Mouse (Mus musculus) brain, embryonic 14.5 days (tissue): ENCODE results near the gene Lgr4. TPM values are rescaled to one million over a fixed set of nuclear protein-coding genes. Genes with fewer than 3 reads are reported as not detected.
A peak's percentile ranks its signal among the peaks of the same experiment; 100 is the strongest.

Experiments used
- DNase-seq: peaks from one replicate; pipeline ENCODE4 v3.0.0-alpha.2; 2011; ENCODE audit warnings: low read depth
- CTCF ChIP-seq: fragments of 200-500 bp; IDR thresholded peaks from 2 replicates; pipeline ENCODE4 v1.5.1; 2012; ENCODE audit warnings: inconsistent platforms, mild to moderate bottlenecking, moderate library complexity, borderline replicate concordance; ENCODE audit not compliant: insufficient read depth, insufficient read length; ENCODE audit errors: extremely low read depth
- POLR2A ChIP-seq: fragments of 200-500 bp; IDR thresholded peaks from 2 replicates; pipeline ENCODE4 v1.6.1; 2012; ENCODE audit warnings: mild to moderate bottlenecking, inconsistent platforms, borderline replicate concordance; ENCODE audit not compliant: poor library complexity, insufficient read depth, insufficient read length, severe bottlenecking; ENCODE audit errors: extremely low read depth
- polyA plus RNA-seq: library from polyadenylated mRNA; depleted of rRNA; stranded (reverse); fragments of >200 nt; gene quantifications from 2 replicates; pipeline ENCODE4 v1.2.3, GENCODE M21; 2012

Gene Lgr4
- polyA plus RNA-seq, 1 experiment, result 15.1 TPM

DNA sequence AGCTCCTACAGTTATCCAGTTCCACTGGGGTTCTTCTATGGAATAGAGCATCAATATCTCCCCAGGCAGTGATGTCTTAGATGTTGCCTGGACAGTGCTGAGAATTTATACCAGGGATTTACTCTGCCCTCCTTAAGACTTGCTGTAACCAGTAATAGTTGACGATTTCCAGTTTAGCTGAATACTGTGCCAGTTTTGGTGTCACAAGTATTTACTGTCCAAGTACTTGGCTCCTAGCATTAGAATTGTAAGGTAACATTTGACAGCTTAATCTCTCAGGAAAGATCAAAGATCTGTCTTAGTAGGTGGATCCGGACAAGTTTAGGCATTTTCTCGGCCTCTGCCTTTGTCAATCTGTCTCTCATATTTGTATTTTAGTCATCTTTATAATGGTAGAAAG is 5.6 kb downstream of the Lgr4 start:
- TF ChIP-seq POLR2A, result no peak
- TF ChIP-seq CTCF, result no peak
- no peak for DNase-seq

DNA sequence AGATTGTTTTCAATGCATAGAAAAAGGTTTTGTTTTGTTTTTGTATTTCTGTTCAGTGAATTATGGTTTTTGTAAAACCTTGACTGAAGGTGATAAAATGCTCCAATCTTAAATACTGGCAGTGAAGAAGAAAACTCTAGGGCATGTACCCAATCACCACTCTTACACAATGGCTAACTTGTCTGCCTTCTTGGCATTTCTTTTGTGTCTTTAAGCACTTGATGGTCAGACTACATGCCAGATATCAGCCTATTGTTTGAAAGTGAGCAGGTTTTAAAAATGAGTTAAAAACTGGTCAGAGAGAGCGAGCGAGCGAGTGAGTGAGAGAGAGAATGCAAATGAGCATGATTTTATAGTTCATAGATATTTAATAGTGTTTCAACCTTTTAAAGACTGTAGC is 6.5 kb downstream of the Lgr4 start:
- no peak for DNase-seq
- TF ChIP-seq CTCF, result no peak
- TF ChIP-seq POLR2A, result no peak

DNA sequence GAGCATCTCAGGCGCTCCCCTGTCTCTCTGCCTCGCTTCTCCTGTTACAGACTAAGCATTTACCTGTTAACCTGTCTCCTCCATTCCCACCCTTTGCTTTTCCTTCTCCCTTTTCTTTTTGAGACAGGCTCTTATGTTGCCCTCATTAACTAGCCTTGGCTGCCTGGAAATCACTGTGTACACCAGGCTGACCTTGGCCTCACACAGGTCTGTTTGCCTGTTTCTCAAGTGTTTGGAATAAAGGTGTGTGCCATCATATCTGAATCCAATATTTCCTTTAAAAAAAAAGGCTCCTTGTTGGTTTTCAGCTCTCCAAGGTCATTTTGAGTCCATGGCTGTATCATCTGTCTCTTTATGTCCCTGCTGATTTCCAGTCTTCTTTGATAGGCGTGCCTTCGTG is 9.5 kb downstream of the Lgr4 start:
- TF ChIP-seq CTCF (no peak), POLR2A (no peak)
- DNase-seq, result no peak

DNA sequence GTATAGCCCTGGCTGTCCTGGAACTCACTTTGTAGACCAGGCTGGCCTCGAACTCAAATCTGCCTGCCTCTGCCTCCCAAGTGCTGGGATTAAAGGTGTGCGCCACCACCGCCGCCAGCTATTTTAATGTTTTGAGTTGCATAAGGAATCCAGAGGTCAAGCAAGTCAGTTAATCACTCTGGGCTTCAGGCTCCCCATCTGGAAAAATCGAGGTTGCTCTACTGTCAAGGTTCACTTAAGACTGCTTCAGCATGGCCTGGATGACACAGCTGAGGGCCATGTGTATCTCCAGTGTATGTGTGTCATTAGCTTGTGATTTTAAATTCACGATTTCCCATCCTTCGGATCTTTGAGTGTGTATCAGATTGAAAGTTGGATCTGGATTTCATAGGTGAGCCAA is 10.0 kb downstream of the Lgr4 start:
- TF ChIP-seq CTCF (no peak), POLR2A (no peak)
- no peak for DNase-seq

DNA sequence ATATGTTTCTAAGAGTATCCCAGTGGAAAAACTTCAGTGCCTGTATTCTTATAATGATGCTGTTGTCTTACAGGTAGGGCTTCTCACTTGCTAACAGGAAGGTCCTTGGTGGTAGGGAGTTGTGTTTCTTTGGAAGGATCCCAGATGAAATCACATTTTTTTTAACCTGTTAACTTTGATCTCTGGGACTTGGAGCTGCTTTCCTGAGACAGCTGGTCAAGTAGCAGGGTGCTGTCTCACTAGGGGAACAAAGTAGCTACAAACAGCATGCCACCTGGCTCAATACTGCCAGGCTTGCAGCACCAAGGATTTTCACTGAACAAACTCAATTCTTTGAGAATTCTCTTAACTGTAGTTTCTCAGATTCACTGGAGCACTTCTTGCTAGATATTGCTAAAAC is 10.4 kb downstream of the Lgr4 start:
- TF ChIP-seq CTCF (no peak), POLR2A (no peak)
- DNase-seq, result no peak

DNA sequence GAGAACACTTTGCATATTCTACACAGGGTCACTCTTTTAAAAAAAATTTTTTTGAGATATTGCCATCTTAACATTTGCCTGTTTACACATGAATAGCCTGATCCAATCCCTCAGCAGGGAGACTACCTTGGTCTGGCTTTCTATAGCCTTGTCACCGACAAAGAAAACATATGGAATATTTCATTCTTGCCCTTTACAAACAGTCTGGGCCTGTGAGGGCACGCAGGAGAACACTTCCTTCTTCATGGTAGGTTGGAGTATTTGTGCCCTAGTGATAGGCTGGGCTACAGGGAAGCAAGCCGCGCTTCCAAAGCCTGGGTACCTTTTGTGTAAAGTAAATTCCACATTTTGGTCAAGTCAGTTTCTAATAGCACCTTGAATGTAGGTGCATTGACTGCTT is 11.3 kb downstream of the Lgr4 start:
- TF ChIP-seq POLR2A, result no peak
- no peak for TF ChIP-seq CTCF
- DNase-seq, result no peak

DNA sequence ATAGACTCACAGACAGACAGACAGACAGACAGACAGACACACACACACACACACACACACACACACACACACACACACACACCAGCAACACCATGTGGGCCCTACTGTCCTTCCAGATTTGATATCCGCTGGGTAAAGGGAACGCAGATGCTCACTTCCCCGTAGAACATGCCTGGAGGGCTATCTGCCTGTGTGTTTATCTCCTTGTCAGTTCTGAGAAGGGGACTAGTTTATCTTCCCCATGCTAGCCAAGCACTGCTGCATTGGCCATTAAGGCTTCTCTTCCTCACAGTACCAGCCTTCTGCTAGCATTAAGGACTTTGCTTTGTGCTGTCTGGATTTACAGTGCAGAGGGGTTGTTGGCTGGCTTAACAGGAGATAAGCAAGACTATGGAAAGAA is 11.8 kb downstream of the Lgr4 start:
- TF ChIP-seq POLR2A (no peak), CTCF (no peak)
- no peak for DNase-seq

DNA sequence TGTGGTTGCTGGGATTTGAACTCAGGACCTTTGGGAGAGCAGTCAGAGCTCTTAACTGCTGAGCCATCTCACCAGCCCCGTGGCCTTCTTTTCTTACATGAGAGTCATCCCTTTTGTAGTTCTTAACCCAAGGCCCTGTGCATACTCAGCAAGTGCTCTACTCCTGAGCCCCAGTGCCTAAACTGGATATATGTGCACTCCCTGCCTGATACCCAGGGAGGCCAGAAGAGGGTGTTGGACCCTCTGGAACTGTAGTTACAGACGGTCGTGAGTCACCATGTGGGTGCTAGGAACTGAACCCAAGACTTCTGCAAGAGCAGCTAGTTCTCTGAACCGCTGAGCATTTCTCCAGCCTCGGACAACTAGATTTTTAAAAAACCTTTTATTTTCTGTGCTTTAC is 12.9 kb downstream of the Lgr4 start:
- no peak for TF ChIP-seq CTCF
- no peak for TF ChIP-seq POLR2A
- DNase-seq, result no peak

DNA sequence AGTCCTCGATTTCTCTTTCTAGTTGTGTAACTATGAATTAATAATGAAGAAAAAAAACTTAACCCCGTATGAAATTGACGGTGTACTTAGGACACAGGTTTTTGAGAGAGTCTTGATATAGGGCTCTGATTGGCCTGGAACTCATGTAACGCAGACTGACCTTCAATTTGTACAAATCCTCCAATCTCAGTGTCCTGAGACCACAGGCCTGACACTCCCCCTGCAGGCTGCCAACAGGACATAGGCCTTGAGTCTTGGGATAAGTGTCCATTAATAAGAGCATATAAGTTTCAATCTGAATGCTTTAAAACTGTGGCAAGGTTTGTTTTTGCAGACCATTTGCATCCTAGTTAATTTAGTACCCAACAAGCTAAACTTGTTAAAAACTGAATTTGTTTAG is 13.3 kb downstream of the Lgr4 start:
- DNase-seq, result no peak
- TF ChIP-seq POLR2A, result no peak
- peak; percentile 10; the same call in 1 of the 2 replicates for TF ChIP-seq CTCF

DNA sequence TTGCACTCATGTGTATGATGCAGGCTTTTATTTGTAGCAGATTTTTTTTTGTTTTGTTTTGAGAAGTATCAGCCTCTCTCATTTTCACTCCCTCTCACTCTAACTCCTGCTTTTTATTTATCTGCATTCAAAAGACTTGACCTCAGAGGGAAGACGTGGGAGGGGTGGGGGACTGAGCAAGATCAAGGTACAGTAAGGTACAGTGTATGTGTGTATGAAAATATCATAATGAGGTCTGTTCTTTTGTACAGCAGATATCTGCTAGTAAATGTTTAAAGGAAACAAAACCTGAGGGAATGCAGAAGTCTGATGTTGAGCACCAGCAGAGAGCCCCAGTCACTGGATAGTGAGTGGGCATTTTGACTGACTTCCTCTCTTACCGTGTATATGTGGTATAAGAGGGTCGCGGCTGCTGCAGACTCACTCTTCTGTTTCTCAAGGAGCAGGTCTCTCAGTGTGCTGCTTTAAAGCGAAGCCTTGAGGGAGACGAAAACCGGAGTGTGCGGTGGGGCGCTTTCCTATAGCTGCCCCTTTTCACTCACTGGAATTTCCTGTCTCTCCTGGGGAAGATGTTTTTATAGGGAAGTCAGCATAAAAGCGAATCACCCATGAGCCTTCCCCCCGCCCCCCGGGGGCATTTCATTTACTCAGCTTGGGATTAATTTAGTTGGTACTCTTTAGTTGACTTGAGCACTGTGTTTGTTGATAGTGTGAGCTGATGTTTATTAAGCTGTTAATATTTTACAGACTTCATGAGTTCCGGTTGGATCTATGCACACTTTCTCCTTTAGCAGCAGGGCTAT is 14.7 kb downstream of the Lgr4 start:
- no peak for TF ChIP-seq POLR2A
- no peak for TF ChIP-seq CTCF
- no peak for DNase-seq

DNA sequence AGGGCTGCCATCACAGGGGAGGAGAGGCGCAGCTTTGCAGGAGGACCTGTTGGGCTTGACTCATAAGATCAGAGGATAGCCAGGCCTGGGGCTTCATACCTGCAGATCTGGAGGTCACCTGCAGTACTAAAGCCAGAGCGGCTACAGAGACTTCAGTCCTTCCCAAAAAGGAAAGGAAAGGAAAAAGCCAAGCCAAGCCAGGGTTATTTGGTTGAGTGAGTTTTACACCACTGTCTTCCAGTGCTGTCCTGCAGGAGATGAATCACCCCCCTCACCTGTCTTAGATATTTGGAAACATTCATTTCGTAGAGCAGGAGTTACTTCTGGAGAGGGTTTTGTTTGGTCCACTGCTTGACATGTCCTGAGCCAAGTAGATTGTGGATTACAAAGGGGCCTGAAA is 15.7 kb downstream of the Lgr4 start:
- DNase-seq, result no peak
- TF ChIP-seq POLR2A (no peak), CTCF (no peak)

DNA sequence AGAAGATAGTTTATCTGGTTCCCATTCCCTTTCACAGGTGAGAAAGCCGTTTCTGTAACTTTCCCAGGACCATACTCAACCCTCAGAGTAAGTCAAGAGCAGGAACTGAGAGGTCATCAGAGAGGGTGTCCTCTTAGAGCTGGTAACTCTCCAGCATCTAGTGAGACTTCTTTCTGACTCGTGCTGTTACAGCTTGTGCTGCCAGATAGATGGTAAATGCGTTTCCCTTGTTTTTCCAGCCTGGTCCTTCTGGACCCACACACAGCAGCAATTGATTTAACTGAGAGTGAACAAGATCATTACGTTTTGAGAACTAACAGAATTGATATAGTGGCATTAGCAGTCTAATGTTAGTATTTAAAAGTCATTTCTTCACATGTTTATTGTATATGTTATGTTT is 16.6 kb downstream of the Lgr4 start:
- no peak for DNase-seq
- no peak for TF ChIP-seq CTCF
- TF ChIP-seq POLR2A, result no peak
